Mouse (Mus musculus): ENCODE data around the gene Rpl36a.
A peak's percentile ranks its signal among the peaks of the same experiment; 100 is the strongest.

The Rpl36a gene

GRCm38 (mm10) chrX:134599922-134600565, 14.6 kb downstream of the Rpl36a start:
- peak; percentile 26 for DNase-seq (ENCODE audit: low read depth)

DNA sequence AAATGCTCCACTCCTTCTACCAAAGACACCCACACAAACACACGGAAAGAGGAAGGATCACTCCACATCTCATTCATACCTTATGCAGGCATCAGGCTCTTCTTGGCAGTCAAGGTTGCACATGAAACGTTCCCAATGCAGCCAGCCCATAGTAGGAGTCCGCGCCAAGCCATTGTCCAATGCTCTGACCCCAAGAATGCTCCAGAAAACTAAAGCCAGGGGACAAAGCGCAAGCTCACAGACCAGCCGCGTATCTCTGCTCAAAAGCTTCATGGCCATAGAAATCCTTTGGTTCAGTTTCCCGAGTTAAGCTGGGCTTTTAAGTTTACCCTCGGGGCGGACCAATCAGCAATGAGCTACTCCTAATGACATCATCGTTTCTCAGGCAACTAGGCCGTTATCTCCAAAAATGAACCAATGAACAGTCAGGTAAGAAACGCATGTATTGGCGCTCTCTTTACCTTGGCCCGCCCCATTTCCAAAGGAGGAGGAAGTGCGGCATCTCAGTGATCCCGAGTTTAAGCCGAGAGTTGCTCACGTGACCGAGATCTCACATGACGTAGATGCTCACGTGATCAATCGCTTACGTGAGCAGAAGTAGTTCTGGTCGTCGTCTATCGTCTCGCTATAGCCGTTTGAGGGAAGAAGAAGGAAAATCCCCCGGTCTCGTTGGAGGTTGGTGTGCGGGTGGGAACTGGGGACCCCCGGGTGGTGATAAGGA, 15.4 kb downstream of the Rpl36a start, which contains the start of the genes Gla and Hnrnph2:
Gla (minus strand) TSS at position 467 of the 721 bp plus-strand sequence.
Hnrnph2 (plus strand) TSS at position 521 of the 721 bp plus-strand sequence.
- peak; percentile 96 for DNase-seq (ENCODE audit: low read depth)

DNA sequence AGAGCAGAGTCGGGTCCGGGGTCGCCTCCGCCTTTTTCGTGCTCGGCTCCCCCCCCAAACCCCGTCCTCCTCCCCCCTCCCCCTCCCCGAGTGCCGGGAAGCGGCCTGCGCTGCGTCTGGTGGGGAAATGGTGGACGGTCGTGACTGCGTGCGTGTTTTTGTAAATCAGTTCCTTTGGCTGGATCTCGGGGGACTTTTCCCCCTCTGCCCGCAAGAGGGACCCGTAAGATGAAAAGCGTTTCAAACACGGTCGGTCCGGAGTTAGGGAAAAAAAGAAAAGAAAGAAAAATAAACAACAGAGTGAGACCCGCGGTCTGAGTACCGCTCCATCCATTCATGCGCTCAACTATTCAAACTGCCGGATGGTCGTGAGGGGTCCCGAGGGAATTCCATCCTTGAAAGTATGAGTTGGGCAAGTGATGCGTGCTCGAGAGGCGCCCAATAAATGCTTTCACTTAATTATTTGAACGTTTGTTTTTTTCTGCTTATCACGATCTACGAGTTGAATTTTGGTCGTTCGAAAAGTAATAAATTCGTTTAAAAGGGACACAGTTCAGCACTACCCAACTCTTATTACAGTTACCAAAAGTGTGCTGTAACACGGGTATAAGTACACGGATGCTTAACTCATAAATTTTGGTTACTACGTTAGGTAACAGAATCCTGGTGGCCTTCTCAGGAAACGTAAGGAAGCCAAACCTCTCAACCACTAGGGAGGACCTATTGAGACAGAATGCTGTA, 16.1 kb downstream of the Rpl36a start:
- peak; percentile 63 for DNase-seq (ENCODE audit: low read depth)

DNA sequence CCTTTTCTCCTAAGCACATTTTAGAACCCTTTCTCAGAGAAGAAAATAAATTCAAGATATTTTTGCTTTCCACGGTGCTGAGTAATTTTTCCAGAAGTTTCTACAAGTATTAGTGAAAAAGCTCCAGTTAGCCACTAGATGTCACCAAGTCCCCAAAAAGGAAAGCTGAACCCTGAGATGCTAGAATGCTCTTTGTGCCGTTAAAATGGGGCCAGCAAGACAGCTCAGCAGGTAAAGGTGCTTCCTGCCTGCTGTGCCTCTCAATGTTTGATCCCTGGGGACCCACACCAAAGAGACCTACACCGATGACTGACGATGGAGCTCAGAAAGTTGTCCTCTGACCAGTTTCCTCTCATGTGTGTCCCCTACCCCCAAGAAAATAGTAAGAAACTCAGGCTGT, 24.0 kb downstream of the Rpl36a start:
- peak; percentile 63 for DNase-seq (ENCODE audit: low read depth)

- DNase-seq (ENCODE audit: low read depth) = no peak
These were observed 25.5 kb downstream of the Rpl36a start for GRCm38 (mm10) chrX:134610984-134611383.

GRCm38 (mm10) chrX:134612285-134612959, 27.0 kb downstream of the Rpl36a start:
- no peak for DNase-seq (ENCODE audit: low read depth)

- DNase-seq (ENCODE audit: low read depth) = peak; percentile 37
These were observed 28.9 kb downstream of the Rpl36a start for GRCm38 (mm10) chrX:134614306-134614705.

- DNase-seq (ENCODE audit: low read depth) = no peak
These were observed 34.2 kb downstream of the Rpl36a start for GRCm38 (mm10) chrX:134619695-134620094.

DNA sequence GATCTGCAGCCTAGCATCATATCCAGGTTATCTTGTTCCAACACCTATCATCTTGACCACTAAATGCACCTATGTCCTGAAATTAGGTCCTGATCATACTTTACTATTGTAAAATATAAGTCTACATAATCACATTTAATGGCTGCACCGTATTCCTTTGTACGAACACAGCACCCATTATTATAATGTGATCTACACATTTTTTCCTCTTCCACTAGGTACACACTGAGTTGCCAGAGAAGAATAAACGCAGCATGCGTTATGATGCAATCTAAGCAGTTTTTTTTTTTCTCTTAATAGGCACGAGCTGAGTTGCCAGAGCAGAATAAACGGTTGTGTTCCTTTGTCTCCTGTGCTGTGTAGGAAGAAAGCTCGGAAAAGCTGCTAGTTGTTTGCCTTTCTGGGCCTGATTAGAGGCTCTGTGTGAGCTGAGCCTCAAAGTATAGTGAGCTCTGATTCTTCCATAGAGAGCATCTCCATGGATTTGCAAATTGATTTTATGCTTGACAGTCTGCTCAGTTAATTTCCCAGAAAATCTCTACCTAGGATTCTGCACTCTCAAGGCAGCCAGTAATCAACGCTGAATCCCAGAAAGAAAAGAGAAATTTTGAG, 34.9 kb downstream of the Rpl36a start:
- DNase-seq (ENCODE audit: low read depth) = no peak

DNA sequence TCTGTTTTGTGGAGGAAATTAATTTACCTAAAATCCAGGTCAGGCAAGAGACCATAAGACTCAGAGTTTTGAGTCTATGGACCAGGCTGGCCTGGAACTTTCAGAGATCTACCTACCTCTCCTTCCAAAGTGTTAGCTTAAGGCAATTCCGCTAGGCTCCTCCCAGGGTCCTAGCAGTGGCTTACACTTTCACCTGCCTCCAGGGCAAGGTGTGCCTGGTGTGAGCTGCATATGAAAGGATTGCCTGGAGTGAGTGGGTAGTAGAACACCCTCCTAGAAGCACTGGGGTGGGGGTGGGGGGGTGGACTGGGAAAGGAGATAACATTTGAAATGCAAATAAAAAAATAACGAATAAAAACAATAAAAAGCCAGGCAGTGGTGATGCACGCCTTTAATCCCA, 36.2 kb downstream of the Rpl36a start:
- DNase-seq (ENCODE audit: low read depth) = no peak

GRCm38 (mm10) chrX:134623350-134623749, 37.9 kb downstream of the Rpl36a start:
- DNase-seq (ENCODE audit: low read depth) = no peak

DNA sequence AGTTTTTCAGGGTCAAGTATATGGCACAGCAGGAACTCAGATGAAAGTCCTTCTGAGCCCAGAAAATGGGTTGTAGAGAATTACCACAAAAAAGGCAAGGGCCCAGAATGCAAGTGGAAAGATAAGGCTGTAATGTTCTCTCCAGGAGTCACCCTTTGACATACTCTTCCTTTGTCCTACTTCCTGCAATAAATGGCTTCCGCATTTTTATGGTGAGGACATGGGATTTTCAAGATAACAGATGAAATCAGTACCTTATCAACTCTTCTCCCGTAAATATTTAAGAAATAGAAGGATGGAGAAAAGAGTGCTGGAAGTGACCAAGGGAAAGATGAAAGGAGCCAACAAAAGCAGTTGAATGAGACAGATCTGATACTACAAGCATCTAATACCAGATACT, 42.7 kb downstream of the Rpl36a start:
- no peak for DNase-seq (ENCODE audit: low read depth)

- no peak for DNase-seq (ENCODE audit: low read depth)
These were observed 47.3 kb downstream of the Rpl36a start for GRCm38 (mm10) chrX:134632710-134633109.

- DNase-seq (ENCODE audit: low read depth) = no peak
These were observed 49.7 kb downstream of the Rpl36a start for GRCm38 (mm10) chrX:134635111-134635510.

- no peak for DNase-seq (ENCODE audit: low read depth)
These were observed 50.4 kb downstream of the Rpl36a start for GRCm38 (mm10) chrX:134635860-134636259.
